Mouse (Mus musculus) left cerebral cortex, adult 11 months (tissue): Measurements from ENCODE around the gene Gm11554.
"Not testable (repeated sequence)": the region's sequence is repeated elsewhere in the genome, so short reads cannot be mapped to it uniquely, and the experiment has no call there.

Experiments
- DNase-seq: peaks from one replicate; pipeline ENCODE4 v3.0.0; 2022; ENCODE audit warnings: low spot score

Gm11554 gene

DNA sequence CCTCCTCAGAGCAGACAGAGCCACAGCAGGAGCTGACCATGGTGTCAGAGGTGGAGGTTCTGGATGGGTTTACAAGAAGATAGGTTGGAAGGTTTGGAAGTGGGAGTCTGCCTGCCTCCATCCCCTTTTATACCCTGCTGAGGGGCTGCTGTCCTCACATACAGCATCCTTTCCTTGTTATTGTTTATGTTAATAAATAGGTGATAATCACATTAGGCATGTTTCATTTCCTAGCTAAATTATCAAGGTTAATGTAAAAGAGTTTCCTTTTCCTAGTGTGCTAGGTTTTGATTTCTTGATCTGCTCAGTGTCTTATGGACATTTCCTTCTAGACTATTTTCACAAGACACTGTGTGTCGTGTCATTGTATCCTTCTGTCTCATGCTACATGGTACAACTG lies at the start of gene Gm11554:
Gene Gm11554, minus strand, starts transcription at position 101 of the 400 bp plus-strand sequence.
- not testable (repeated sequence) for DNase-seq

DNA sequence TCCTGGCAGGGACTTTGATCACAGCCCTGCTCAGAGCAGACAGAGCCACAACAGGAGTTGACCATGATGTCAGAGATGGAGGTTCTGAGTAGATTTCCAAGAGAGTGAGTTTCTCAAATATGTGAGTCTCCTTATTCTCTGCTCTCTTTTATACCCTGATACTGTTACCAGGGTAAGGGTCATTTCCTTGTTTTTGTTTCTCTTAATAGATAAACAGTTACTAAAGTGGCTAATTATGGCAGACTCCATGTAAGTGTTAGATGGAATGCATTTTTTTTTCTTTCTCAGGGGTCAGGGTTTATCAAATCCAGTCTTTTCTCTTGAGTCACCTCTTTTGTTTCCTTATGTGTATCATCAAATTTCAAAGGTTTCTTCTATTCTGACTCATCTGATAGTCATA lies 47.3 kb upstream of the Gm11554 start, which contains the start of gene Krtap4-16:
Gene Krtap4-16, minus strand, starts transcription at position 101 of the 400 bp plus-strand sequence.
- DNase-seq: no peak

DNA sequence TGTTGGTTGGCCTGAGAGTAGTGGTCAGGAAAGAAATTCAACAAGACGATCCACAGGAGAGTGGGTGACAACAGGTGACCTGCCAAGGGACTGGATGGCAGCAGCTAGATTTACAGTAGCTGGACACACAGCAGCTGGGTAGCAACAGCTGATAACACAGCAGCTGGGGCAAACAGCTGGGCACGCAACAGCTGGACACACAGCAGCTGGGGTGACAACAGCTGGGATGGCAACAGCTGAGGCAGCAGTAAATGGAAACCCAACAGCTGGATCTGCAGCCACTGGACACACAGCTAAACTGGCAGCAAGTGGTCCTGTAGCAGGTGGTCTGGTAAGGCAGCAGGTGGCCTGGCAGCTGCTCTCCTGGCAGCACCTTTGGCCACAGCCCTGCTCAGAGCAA lies 42.5 kb upstream of the Gm11554 start:
- DNase-seq: no peak

DNA sequence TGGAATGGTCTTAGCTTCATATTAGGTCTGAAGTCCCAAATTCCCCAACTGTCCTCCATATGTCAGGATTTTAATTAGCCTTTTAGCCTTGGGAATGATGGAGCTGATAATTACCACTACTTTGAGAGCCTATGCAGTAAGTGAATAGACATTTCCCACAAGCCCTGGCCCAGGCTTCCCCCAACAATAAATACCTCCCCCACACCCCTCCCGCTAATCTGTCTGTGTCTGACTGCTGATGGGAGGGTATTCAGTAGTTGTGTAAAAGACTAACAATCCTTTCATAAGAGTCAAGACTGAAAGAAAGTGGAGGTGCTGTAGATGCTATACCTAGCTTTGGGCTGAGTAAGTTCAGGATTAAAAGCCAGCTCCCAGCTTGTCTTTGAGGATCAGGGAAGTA lies 37.9 kb upstream of the Gm11554 start:
- no peak for DNase-seq

DNA sequence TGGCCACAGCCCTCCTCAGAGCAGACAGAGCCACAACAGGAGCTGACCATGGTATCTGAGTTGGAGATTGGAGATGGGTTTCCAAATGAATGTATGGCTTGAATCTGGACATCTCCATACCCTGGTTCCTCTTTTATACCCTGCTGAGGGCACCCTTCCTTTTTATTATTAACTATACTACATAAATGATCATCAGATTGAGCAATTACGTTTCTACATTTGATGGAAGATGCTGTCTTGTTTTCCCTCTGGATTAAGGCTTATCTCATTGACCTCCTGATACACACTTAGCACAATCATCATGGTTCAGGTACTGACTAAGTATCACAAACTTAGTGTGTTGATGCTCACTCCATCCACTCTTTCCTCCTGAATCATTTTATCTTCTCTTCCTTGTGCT lies 33.7 kb upstream of the Gm11554 start, which contains the start of gene 2300003K06Rik:
Gene 2300003K06Rik, minus strand, starts transcription at position 101 of the 400 bp plus-strand sequence.
- no peak for DNase-seq

DNA sequence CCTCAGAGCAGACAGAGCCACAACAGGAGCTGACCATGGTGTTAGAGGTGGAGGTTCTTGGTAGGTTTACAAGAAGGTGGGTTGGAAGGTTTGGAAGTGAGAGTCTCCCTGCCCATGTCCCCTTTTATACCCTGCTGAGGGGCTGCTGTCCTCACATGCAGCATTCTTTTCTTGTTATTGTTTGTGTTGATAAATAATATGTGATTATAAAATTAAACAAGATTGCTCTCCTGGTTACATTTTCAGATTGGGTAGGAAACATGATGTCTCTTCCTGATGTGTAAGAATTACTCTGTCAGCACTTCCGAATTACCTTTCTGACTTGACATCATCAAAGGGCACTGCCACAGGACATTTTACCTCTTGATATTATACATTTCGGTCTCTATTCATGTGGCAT lies 11.3 kb upstream of the Gm11554 start, which contains the start of gene Gm11564:
Gene Gm11564, minus strand, starts transcription at position 101 of the 400 bp plus-strand sequence.
- DNase-seq: not testable (repeated sequence)

DNA sequence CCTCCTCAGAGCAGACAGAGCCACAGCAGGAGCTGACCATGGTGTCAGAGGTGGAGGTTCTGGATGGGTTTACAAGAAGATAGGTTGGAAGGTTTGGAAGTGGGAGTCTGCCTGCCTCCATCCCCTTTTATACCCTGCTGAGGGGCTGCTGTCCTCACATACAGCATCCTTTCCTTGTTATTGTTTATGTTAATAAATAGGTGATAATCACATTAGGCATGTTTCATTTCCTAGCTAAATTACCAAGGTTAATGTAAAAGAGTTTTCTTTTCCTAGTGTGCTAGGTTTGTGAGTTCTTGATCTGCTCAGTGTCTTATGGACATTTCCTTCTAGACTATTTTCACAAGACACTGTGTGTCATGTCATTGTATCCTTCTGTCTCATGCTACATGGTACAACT lies 5.5 kb upstream of the Gm11554 start, which contains the start of gene Krtap4-13:
Gene Krtap4-13, minus strand, starts transcription at position 101 of the 400 bp plus-strand sequence.
- DNase-seq: not testable (repeated sequence)

DNA sequence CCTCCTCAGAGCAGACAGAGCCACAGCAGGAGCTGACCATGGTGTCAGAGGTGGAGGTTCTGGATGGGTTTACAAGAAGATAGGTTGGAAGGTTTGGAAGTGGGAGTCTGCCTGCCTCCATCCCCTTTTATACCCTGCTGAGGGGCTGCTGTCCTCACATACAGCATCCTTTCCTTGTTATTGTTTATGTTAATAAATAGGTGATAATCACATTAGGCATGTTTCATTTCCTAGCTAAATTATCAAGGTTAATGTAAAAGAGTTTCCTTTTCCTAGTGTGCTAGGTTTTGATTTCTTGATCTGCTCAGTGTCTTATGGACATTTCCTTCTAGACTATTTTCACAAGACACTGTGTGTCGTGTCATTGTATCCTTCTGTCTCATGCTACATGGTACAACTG lies 5.4 kb downstream of the Gm11554 start, which contains the start of gene Gm11569:
Gene Gm11569, minus strand, starts transcription at position 101 of the 400 bp plus-strand sequence.
- DNase-seq: not testable (repeated sequence)

DNA sequence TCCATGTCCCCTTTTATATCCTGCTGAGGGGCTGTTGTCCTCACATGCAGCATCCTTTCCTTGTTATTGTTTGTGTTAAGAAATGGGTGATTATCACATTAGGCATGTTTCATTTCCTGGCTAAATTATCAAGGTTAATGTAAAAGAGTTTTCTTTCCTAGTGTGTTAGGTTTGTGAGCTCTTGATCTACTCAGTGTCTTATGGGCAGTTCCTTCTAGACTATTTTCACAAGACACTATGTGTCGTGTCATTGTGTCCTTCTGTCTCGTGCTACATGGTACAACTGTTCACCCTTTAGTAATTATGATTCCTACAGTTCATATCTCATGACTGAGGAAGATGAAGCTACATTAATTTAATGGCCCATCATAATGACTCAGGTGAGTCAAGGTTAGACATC lies 10.9 kb downstream of the Gm11554 start, which contains the start of gene Gm11596:
Gene Gm11596, minus strand, starts transcription at position 101 of the 400 bp plus-strand sequence.
- DNase-seq: no peak

DNA sequence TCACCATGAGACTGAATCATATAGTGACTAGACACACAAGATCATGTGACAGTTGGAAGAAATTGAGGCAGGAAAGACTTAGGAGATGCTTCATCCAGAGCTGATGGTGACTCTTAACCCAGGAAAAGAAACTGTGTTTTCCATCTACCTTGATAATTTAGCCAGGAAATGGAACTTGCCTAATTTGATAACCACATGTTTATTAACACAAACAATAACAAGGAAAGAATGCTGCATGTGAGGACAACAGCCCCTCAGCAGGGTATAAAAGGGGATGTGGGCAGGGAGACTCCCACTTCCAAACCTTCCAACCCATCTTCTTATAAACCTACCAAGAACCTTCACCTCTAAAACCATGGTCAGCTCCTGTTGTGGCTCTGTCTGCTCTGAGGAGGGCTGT lies 19.3 kb downstream of the Gm11554 start, which contains the start of gene Krtap4-9:
Gene Krtap4-9, plus strand, starts transcription at position 301 of the 400 bp plus-strand sequence.
- DNase-seq: not testable (repeated sequence)

DNA sequence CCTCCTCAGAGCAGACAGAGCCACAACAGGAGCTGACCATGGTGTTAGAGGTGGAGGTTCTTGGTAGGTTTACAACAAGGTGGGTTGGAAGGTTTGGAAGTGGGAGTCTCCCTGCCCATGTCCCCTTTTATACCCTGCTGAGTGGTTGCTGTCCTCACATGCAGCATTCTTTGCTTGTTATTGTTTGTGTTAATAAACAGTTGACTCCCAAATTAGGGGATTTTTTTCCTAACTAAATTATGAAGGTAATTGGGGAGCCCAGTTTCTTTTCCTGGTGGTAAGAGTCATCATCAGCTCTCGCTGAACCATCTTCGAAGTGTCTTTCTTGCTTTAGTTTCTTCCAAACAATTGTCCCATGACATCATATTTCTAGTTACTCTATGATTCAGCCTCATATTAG lies 23.6 kb downstream of the Gm11554 start, which contains the start of gene Krtap4-8:
Gene Krtap4-8, minus strand, starts transcription at position 101 of the 400 bp plus-strand sequence.
- no peak for DNase-seq

DNA sequence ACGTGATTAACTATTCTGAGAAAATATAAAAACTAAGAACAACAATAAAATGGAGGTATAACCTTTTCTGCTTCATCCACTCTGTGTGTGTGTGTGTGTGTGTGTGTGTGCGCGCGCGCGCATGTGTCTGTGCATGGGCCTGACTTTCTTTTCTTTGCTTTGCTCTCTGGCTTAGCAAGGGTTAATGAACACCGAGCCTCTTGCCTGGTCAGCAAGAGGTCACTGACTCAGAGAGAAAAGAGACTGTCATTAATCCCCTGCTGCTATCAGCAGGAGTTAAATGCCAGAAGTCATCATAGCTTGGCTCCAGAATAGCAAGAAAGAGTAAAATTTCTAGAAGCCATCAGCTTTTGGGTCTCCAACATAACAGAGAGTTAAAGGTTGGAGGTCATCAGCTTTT lies 25.8 kb downstream of the Gm11554 start:
- DNase-seq: no peak

DNA sequence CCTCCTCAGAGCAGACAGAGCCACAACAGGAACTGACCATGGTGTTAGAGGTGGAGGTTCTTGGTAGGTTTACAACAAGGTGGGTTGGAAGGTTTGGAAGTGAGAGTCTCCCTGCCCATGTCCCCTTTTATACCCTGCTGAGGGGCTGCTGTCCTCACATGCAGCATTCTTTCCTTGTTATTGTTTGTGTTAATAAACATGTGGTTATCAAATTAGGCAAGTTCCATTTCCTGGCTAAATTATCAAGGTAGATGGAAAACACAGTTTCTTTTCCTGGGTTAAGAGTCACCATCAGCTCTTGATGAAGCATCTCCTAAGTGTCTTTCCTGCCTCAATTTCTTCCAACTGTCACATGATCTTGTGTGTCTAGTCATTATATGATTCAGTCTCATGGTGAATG lies 31.4 kb downstream of the Gm11554 start, which contains the start of gene Gm11595:
Gene Gm11595, minus strand, starts transcription at position 101 of the 400 bp plus-strand sequence.
- DNase-seq: not testable (repeated sequence)

DNA sequence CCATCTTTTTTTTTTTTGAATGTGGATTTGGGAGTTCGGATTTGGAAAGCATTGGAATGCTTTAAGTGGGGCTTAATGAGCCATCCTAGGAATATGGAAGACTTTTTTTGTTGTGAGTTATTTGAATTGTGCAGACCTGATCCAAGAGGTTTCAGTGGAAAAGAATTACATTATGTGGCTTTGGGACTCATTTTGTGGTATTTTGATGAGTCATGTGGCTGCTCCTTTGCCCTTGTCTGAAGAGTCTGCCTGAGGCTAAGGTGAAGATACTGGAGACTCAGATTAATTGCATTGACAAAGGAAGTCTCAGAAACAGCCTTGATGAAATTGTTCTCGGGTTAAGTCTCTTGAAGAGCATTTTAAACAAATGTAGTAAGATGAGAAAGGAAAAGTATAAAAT lies 35.8 kb downstream of the Gm11554 start:
- DNase-seq: no peak

DNA sequence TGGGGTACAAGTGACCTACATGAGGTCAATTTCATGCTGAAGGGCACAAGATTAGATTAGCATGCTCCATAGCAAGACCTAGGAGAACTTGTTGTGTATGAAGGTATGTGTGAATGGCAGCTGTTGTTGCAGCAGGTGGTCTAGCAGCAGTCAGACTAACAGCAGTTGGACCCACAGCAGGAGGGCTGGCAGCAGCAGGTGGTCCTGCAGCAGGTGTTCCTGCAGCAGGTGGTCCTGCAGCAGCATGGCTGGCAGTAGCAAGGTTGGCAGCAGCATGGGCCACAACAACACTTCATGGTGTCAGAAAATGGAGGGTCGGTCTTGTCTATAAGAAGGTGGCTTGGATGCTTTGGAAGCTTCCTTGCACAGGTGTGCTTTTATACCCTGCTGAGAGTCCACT lies 45.4 kb downstream of the Gm11554 start:
- no peak for DNase-seq
